ENCODE assay signal across 8 mouse cellular contexts in genomic region chr9:62345081-62345481, GRCm38 (mm10). TPM values are rescaled to one million over a fixed set of nuclear protein-coding genes. Genes with fewer than 3 reads are reported as not detected.
DNase-seq lines count a peak whose midpoint lies in the region; ATAC-seq and TF ChIP-seq lines count a peak whose summit lies in the region.

No protein-coding gene starts in this region.

- peaks cover 3% of the 10 kb centered on the region for H3K27me3 ChIP-seq in E14TG2a.4 (ENCODE audit: insufficient read depth, low read length)
- no peaks in the 10 kb centered on the region for H3K27me3 ChIP-seq in forebrain, embryonic 11.5 days (ENCODE audit: control insufficient read depth, insufficient read depth, low read length)
- H3K27me3 ChIP-seq in kidney, adult 2 months (replicated peaks; ENCODE audit: control insufficient read depth, insufficient read depth, low read length) = no peaks in the 10 kb centered on the region
- H3K27me3 ChIP-seq in midbrain, embryonic 12.5 days = no peaks in the 10 kb centered on the region

- no peaks in the 10 kb centered on the region for H3K9me3 ChIP-seq in E14TG2a.4 (ENCODE audit: low read length)
- no peaks in the 10 kb centered on the region for H3K9me3 ChIP-seq in forebrain, embryonic 11.5 days (ENCODE audit: control insufficient read depth, low read length)
- H3K9me3 ChIP-seq in midbrain, embryonic 12.5 days = no peaks in the 10 kb centered on the region

- H3K4me3 ChIP-seq in E14TG2a.4 (replicated peaks; ENCODE audit: low read length) = peak overlapping the region; percentile 88
- H3K4me3 ChIP-seq in forebrain, embryonic 11.5 days (ENCODE audit: low read depth, low read length) = peak overlapping the region; percentile 89
- peak overlapping the region; percentile 92 for H3K4me3 ChIP-seq in kidney, adult 2 months (ENCODE audit: insufficient read depth, low read depth, low read length)
- H3K4me3 ChIP-seq in midbrain, embryonic 12.5 days = peak overlapping the region; percentile 88

- TF ChIP-seq POLR2A in kidney, adult 2 months (IDR thresholded peaks at IDR 0.05; ENCODE audit: low read depth, low read length) = no peak

- DNase-seq in cerebellum, adult 8-10 months = peak; percentile 41
- DNase-seq in forebrain, embryonic 11.5 days (ENCODE audit: low spot score) = no peak
- DNase-seq in kidney, adult 2 months = peak; percentile 94
- no peak for DNase-seq in T-cell, adult 2 months (ENCODE audit: low spot score)
- no peak for DNase-seq in natural killer cell, adult 2 months (ENCODE audit: low spot score in 2 of 2)

- H3K4me2 ChIP-seq in forebrain, embryonic 11.5 days (ENCODE audit: low read depth, low read length, severe bottlenecking) = peak overlapping the region; percentile 89
- peak overlapping the region; percentile 84 for H3K4me2 ChIP-seq in midbrain, embryonic 12.5 days (replicated peaks)

- peaks cover 52% of the 10 kb centered on the region for H3K4me1 ChIP-seq in E14TG2a.4 (replicated peaks; ENCODE audit: low read depth, low read length)
- peaks cover 25% of the 10 kb centered on the region for H3K4me1 ChIP-seq in forebrain, embryonic 11.5 days (replicated peaks; ENCODE audit: control insufficient read depth, insufficient read depth, low read length)
- peaks cover 33% of the 10 kb centered on the region for H3K4me1 ChIP-seq in kidney, adult 2 months (ENCODE audit: control insufficient read depth, insufficient read depth, low read length)
- H3K4me1 ChIP-seq in midbrain, embryonic 12.5 days = peaks cover 49% of the 10 kb centered on the region

- TF ChIP-seq CTCF in E14TG2a.4 (conservative IDR thresholded peaks at IDR 0.05; ENCODE audit: low read length) = no peak
- TF ChIP-seq CTCF in kidney, adult 2 months (conservative IDR thresholded peaks at IDR 0.05; ENCODE audit: insufficient read depth, insufficient read length, low read depth, low read length) = no peak

- H3K9ac ChIP-seq in forebrain, embryonic 11.5 days (ENCODE audit: low read length) = peak overlapping the region; percentile 98
- peak overlapping the region; percentile 94 for H3K9ac ChIP-seq in midbrain, embryonic 12.5 days (replicated peaks)

- H3K27ac ChIP-seq in forebrain, embryonic 11.5 days (ENCODE audit: low read depth, low read length) = peak overlapping the region; percentile 96; the same call in 1 of the 2 replicates
- H3K27ac ChIP-seq in kidney, adult 2 months (ENCODE audit: insufficient read depth, low read depth, low read length) = peak overlapping the region; percentile 62
- peak overlapping the region; percentile 99 for H3K27ac ChIP-seq in midbrain, embryonic 12.5 days (replicated peaks)

- H3K36me3 ChIP-seq in E14TG2a.4 (ENCODE audit: insufficient read depth, low read length) = peaks cover 36% of the 10 kb centered on the region
- no peaks in the 10 kb centered on the region for H3K36me3 ChIP-seq in forebrain, embryonic 11.5 days (ENCODE audit: control insufficient read depth, insufficient read depth, low read length)
- no peaks in the 10 kb centered on the region for H3K36me3 ChIP-seq in kidney, adult 2 months (ENCODE audit: control insufficient read depth, insufficient read depth, low read length)
- H3K36me3 ChIP-seq in midbrain, embryonic 12.5 days = no peaks in the 10 kb centered on the region

- ATAC-seq in cerebellum, adult (ENCODE audit: insufficient number of reproducible peaks, low FRiP score, low TSS enrichment) = no peak
- ATAC-seq in forebrain, embryonic 11.5 days (replicated peaks; ENCODE audit: low FRiP score) = no peak
- ATAC-seq in midbrain, embryonic 12.5 days (ENCODE audit: low FRiP score, low read depth) = no peak

- 6% methylated on average over 11 of the region's 11 CpGs for WGBS in forebrain, embryonic 11.5 days
- 5% methylated on average over 11 of the region's 11 CpGs for WGBS in kidney, adult 2 months
- WGBS in midbrain, embryonic 12.5 days = 7% methylated on average over 11 of the region's 11 CpGs

RNA-seq across cellular contexts. Expression of gene Anp32a, which starts 4.0 kb away (rescaled TPM):
- 145 and 184 TPM in 2 replicates for polyA plus RNA-seq in forebrain, embryonic 11.5 days (2014; fragmentation: Nextera tagmentation; extraction: Ambion mirVana)
- 32.0 and 61.3 TPM in 2 replicates for polyA plus RNA-seq in kidney, adult 2 months (2012; rRNA removed)
- 182 and 184 TPM in 2 replicates for polyA plus RNA-seq in midbrain, embryonic 12.5 days (2016; fragmentation: Nextera tagmentation; extraction: Ambion mirVana)

Comparison
In these comparisons a context has a peak if more than half of its experiments do, and no peak if none do; other contexts are left out.
1. DNase-seq: peak in cerebellum, adult 8-10 months (single experiment) and kidney, adult 2 months (single experiment); none in forebrain, embryonic 11.5 days (single experiment), T-cell, adult 2 months (single experiment) and natural killer cell, adult 2 months (0 of 2).
2. Peak in every context shown above with its lines, with median percentiles within 50 percentile points of each other: H3K4me3 ChIP-seq and H3K27ac ChIP-seq.